Mouse (Mus musculus) embryo, embryonic 11 days (tissue): Measurements from ENCODE around the gene Otop1.
A peak's percentile ranks its signal among the peaks of the same experiment; 100 is the strongest.

Experiments
- DNase-seq: peaks from one replicate; pipeline ENCODE4 v3.0.0-alpha.2; 2015

Gene Otop1

DNA sequence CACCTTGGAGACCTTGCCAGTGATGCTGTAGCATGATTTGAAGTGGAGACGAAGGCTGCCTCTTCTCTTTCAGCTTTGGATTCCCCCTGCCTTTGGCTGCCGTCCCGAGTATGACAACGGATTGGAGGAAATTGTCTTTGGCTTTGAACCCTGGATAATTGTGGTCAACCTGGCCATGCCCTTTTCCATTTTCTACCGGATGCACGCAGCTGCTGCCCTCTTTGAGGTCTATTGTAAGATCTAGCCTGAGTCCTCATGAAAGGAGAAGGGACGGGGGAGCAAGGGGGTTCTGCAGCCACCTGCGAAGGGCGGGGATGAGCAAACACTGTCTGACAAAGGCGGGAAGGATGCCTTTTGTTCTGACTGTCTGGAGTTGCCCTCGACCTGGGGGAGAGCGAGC is 26.9 kb downstream of the Otop1 start:
- DNase-seq = no peak

DNA sequence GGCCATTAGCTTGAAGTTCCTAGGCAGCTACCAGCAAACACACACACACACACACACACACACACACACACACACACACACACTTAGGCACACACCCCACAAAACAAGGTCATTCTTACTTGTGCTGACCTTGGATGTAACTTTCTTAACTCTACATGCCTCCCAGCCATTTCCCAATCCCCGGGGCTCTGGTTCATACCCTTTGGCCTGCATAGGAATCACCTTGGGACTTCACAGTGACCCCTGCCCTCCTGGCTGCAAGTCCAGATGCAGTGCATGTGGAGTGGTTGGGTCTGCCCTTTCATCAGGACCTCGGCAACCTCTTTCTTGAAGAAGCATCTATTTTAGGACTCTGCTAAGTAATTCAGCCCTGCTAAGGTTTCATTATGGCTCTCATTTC is 29.5 kb downstream of the Otop1 start:
- DNase-seq = no peak

DNA sequence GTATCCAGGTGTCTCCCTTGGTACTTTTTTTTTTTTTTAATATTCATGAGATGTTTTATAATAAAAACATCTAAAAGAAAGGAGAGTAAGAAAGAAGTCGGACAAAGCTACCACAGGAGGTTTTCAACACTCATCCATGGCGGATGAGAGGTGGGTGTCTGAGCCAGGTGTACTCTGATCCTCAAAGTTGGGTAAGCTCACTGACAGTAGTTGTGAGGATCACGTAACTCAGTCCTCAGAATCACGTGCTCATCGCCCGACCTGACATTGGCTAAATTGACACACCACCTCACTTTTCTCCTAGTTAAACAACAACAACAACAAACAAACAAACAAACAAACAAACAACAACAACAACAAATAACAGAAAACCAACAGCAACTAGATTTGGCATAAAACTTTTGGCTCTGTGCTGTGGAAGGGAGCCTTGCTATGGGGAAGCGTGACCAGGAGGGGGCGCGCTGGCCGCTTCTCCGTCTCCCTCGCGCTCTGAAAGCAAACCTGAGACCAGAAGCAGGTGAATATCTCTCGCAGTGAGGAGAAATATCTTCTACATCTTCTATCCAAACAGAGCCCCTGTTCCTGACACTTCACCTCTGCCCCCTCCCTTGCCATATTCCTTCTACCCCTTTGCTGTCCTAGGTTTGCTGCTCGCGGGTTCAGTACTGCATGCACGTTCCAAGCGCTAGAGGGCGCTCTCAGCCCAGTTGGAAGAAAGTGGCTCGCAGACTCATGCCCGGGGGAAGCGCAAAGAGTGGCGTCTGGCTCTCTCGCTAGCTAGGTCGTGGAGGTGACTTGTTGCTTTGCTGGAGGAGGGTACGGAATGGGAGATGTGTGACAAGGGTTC is 31.7 kb downstream of the Otop1 start:
- peak; percentile 94 for DNase-seq

DNA sequence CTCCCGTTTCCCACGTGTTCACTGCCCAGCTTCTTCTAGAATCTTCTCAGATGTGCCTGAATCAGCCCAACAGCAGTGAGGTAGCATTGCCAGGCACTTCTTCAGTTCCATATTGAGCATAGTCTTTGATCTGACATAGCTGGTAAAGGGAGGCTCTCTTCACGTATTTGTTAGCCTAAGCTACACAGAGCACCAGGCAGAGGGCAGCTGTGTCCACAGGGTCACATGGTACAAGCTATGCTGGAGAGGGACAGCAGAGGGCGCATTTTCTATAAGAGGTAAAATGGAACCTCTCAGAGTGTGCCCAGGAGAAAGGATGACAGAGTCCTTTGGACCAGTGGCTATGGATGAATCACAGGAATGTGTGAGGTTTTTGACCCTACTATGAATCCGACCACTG is 33.1 kb downstream of the Otop1 start:
- peak; percentile 76 for DNase-seq

DNA sequence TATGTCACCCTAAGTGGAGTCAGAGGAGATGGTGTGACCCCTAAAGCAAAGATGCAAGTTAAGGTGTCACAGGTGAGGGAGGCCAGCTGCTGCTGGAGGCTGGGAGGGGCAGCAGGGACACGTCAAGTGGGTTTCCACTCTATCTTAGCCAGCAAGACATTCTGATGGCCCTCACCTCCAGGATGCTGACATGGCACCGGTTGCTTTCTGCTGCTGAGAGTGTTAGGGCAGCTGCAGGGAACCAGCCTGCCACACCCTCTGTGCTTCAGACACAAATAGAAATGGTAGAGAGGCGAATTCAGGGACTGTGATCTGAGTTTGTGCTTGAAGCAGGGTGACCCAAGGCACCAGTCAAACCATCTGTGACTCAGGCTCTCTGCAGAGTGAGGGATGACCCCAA is 34.0 kb downstream of the Otop1 start:
- no peak for DNase-seq

DNA sequence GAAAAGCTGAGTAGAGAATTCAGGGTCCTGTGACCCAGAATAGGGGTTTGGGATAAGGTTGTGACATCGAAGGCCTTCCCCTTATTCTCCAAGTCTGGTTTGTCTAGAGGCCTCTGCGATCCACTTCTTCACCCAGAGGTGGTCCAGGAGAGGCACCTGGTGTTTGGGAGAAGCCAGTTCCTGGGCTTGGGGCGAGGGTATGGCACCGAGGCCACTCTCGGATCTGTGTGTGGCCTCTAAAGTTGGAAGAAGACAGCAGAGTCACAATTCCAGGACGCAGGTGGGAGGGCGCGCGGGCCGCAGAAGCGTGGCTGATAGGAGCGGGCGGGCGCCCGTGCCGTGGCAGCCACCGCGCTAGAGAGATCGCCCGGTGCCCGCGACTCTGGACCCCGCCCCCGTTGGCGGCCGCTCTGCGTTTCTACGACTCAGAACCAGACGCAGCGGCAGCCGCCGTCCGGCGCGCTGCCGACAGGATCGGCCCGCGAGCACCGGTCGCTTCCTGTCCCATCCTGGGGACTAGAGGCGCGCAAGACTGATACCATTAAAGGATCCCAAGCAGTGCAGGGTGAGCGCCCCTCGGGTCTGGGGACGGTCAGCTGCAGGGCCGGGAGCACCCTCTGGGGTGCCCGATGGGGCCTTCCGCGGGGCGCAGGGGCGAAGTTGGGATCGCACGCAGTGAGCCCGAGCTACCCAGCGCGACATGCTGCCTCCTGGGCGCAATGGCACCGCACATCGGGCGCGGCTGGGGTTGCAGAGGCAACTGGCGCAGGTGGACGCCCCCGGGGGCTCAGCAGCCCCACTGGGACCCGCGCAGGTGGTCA is 43.4 kb downstream of the Otop1 start, which contains the start of gene Drd5:
Gene Drd5, plus strand, starts transcription at position 402 of the 821 bp plus-strand sequence.
- DNase-seq = peak; percentile 54

DNA sequence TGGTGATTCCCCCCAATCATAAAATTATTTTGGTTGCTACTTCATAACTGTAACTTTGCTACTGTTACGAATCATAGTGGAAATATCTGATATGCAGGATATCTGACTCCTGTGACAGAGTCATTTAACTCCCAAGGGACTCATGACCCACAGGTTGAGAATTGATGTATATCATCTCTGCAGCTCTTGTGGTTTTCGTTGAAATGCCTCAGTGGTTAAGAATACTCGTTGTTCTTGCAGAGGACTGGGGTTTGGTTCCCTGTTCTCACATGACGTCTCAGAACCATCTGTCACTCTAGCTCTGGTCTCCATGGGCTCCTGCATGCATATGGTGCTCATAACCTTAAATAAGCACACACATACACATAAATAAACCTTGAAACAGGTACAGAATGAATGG is 57.6 kb downstream of the Otop1 start:
- DNase-seq = no peak

DNA sequence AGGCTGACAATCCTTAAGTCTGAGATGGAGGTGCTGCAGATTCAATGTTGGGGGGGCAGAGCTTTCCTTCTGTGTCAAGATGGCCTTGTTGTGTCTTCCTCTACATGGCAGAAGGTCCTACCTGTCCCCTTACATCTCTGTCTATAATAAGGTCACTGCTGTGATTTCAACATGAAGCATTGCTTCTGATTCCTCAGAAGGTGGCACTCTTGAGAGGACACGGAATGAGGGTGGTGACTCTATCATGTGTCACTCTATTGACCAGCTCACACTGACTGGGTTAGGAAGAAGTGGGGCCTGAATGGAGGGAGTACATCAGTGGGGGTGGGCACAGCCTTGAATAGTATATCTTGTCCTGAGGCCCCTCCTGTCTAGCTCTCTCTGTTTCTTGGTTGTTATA is 58.8 kb downstream of the Otop1 start:
- no peak for DNase-seq

DNA sequence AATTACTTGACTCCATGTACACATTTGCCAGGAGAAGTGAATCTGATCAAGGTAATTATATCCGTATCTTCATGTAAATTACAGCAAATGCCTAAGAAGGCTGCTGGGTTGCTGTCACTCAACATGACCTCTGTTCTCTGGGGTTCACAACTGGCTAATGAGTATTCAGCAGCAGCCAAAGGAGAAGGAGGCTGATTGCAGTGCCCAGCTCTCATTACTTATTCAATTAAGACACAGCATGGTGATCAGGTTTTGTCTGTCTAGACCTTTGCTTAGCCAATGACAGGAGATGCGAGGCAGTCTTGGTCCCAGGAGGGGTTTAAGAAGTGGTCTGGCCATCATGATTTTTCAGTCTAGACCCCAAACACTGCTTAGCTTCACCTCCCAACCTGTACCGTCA is 67.3 kb downstream of the Otop1 start:
- no peak for DNase-seq

DNA sequence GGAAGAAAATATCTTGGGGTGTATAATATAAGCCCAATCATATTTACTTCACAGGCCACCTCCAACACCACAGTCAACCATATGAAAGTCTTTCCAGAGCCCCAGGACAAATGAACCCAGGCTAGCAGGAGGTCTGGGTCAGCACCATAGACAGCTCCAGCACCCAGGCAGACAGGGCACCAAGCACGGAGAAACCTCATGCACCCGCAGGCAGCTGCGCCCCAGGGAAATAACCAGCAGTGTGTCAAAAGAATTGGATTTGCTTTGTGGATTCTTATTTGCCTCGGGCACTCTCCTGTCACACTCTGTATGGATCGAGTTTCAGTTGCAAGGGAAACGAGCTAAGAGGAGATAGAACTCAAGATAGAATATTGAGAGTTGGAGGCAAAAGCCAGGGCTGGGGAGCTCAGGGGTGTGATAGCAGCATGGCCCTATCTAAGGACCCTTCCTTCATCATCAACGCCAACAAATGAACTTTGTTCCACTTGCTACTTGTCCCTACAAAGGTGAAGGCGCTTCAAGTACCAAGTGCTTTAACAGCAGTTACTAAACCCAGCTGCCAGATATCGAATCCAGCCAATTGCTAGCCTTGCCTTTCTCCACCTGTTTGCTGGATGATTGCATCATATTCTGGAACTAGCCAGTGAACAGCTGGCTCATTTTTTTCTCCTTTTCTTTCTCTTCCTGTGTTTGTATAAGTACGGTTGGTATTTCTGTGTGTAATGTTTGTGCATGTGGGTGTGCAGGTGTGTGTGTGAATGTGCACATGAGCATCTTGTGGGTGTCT is 71.1 kb downstream of the Otop1 start:
- peak; percentile 53 for DNase-seq

DNA sequence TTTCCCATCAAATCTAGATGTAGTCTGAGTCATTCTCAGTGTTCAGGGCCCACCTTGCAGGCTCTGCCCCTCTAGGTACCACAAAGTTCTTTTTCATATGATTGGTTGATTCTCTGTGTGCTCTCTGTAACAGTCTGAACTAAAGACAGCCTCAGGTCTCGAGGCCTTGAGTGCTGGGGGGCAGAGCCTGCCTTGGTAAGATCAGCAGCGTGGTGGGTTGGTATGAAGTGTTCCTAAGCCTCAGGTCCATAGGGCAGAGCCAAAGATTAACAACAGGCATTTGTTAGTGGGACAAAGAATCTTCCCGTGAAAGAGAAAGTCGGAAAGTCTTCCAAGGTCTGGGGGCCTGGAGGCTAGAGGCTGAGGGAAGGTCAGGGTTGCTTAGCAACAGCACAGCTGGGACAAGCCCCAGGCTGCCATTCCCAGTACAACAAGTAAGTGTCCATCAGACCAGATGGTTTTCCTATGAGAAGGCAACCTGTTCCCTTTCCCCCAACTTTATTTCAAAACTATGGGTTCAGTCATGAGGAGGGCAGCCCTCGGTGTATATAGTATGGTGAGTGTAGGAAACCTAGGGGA is 74.7 kb downstream of the Otop1 start:
- peak; percentile 68 for DNase-seq
